Mouse (Mus musculus) erythroblast, embryonic 14.5 days (primary cell): ENCODE results near the gene Cabcoco1. TPM values are rescaled to one million over a fixed set of nuclear protein-coding genes. Genes with fewer than 3 reads are reported as not detected.

Experiments used
- H3K27me3 ChIP-seq: 2 replicates; pipeline ENCODE4 v1.6.1; 2012; ENCODE audit warnings: inconsistent platforms; ENCODE audit not compliant: control insufficient read depth
- H3K36me3 ChIP-seq: 2 replicates; pipeline ENCODE4 v1.6.1; 2012; ENCODE audit warnings: mild to moderate bottlenecking, inconsistent platforms; ENCODE audit not compliant: control insufficient read depth
- H3K4me1 ChIP-seq: 2 replicates; pipeline ENCODE4 v1.6.1; 2012; ENCODE audit warnings: inconsistent platforms; ENCODE audit not compliant: control insufficient read depth
- H3K4me3 ChIP-seq: replicated peaks from 2 replicates; pipeline ENCODE3; 2012; ENCODE audit warnings: moderate library complexity, mild to moderate bottlenecking, inconsistent platforms
- H3K9me3 ChIP-seq: 2 replicates; pipeline ENCODE4 v1.6.1; 2012; ENCODE audit warnings: low read length, inconsistent platforms, mixed read lengths; ENCODE audit not compliant: control insufficient read depth
- GATA1 ChIP-seq: IDR thresholded peaks from 2 replicates; pipeline ENCODE4 v1.6.1; 2012; ENCODE audit warnings: low read length, inconsistent platforms, mixed read lengths
- TAL1 ChIP-seq: IDR thresholded peaks from 3 replicates; pipeline ENCODE4 v1.6.1; 2012; ENCODE audit warnings: low read length, inconsistent platforms, mixed read lengths
- polyA plus RNA-seq: library from polyadenylated mRNA; stranded (reverse); fragments of >175 nt; gene quantifications from 2 replicates; pipeline ENCODE4 v1.2.3, GENCODE M21; 2012

Gene Cabcoco1
- polyA plus RNA-seq, 1 experiment: not detected

GRCm38 (mm10) chr10:68391640-68392039 is 150.1 kb downstream of the Cabcoco1 start:
- Histone ChIP-seq H3K4me3 (no peak overlapping the region), H3K36me3 (no peaks in the 10 kb centered on the region), H3K4me1 (no peaks in the 10 kb centered on the region), H3K27me3 (no peaks in the 10 kb centered on the region), H3K9me3 (peaks cover 4% of the 10 kb centered on the region; the same call in 1 of the 2 replicates)
- TF ChIP-seq GATA1: no peak
- TF ChIP-seq TAL1: no peak

- no peak for TF ChIP-seq TAL1
- no peak for TF ChIP-seq GATA1
- H3K4me3 ChIP-seq: no peak overlapping the region
Observed at GRCm38 (mm10) chr10:68388802-68389201, 152.9 kb downstream of the Cabcoco1 start.

GRCm38 (mm10) chr10:68388138-68388537 is 153.6 kb downstream of the Cabcoco1 start:
- Histone ChIP-seq H3K27me3 (no peaks in the 10 kb centered on the region), H3K4me3 (no peak overlapping the region), H3K4me1 (no peaks in the 10 kb centered on the region), H3K9me3 (peaks cover 11% of the 10 kb centered on the region), H3K36me3 (no peaks in the 10 kb centered on the region)
- no peak for TF ChIP-seq GATA1
- TF ChIP-seq TAL1: no peak

More at GRCm38 (mm10) chr10:68388802-68389201, 152.9 kb downstream of the Cabcoco1 start:
- H3K27me3 ChIP-seq: no peaks in the 10 kb centered on the region
- H3K9me3 ChIP-seq: peaks cover 9% of the 10 kb centered on the region
- no peaks in the 10 kb centered on the region for H3K36me3 ChIP-seq
- H3K4me1 ChIP-seq: no peaks in the 10 kb centered on the region

Other genes starting within 250 kb of the Cabcoco1 start
- gene Tmem26, start 181.8 kb upstream of the Cabcoco1 start, polyA plus RNA-seq: not detected in 2 replicates